Mouse (Mus musculus): ENCODE data around the gene Unc13b.
"Not testable (repeated sequence)": the region's sequence is repeated elsewhere in the genome, so short reads cannot be mapped to it uniquely, and the experiment has no call there.

Gene Unc13b

GRCm38 (mm10) chr4:43091183-43091582 lies 32.4 kb downstream of the Unc13b start:
- no peak for DNase-seq (ENCODE audit: low spot score in 2 of 2)

- no peak for DNase-seq (ENCODE audit: low spot score in 2 of 2)
Observed at GRCm38 (mm10) chr4:43113491-43113890, 54.7 kb downstream of the Unc13b start.

GRCm38 (mm10) chr4:43114512-43114911 lies 55.8 kb downstream of the Unc13b start:
- no peak for DNase-seq (ENCODE audit: low spot score in 2 of 2)

GRCm38 (mm10) chr4:43114946-43115345 lies 56.2 kb downstream of the Unc13b start:
- DNase-seq (ENCODE audit: low spot score in 2 of 2): peak; percentile 72 to 74

GRCm38 (mm10) chr4:43116249-43116648 lies 57.5 kb downstream of the Unc13b start:
- no peak for DNase-seq (ENCODE audit: low spot score in 2 of 2)

GRCm38 (mm10) chr4:43129750-43130149 lies 71.0 kb downstream of the Unc13b start:
- no peak for DNase-seq (ENCODE audit: low spot score in 2 of 2)

- DNase-seq (ENCODE audit: low spot score in 2 of 2): no peak
Observed at GRCm38 (mm10) chr4:43142610-43143009, 83.9 kb downstream of the Unc13b start.

GRCm38 (mm10) chr4:43152413-43152812 lies 93.7 kb downstream of the Unc13b start:
- not testable (repeated sequence) for DNase-seq (ENCODE audit: low spot score in 2 of 2)

GRCm38 (mm10) chr4:43160045-43160444 lies 101.3 kb downstream of the Unc13b start:
- DNase-seq (ENCODE audit: low spot score in 2 of 2): no peak

GRCm38 (mm10) chr4:43161124-43161657 lies 102.4 kb downstream of the Unc13b start:
- no peak for DNase-seq (ENCODE audit: low spot score in 2 of 2)

GRCm38 (mm10) chr4:43163205-43163604 lies 104.5 kb downstream of the Unc13b start:
- no peak for DNase-seq (ENCODE audit: low spot score in 2 of 2)

GRCm38 (mm10) chr4:43165403-43166005 lies 106.8 kb downstream of the Unc13b start:
- no peak for DNase-seq (ENCODE audit: low spot score in 2 of 2)

- DNase-seq (ENCODE audit: low spot score in 2 of 2): no peak
Observed at GRCm38 (mm10) chr4:43170028-43170427, 111.3 kb downstream of the Unc13b start.

- no peak for DNase-seq (ENCODE audit: low spot score in 2 of 2)
Observed at GRCm38 (mm10) chr4:43177126-43177525, 118.4 kb downstream of the Unc13b start.

- peak; percentile 31 to 49 for DNase-seq (ENCODE audit: low spot score in 2 of 2)
Observed at GRCm38 (mm10) chr4:43182474-43183168, 123.9 kb downstream of the Unc13b start.

GRCm38 (mm10) chr4:43187439-43187838 lies 128.7 kb downstream of the Unc13b start:
- no peak for DNase-seq (ENCODE audit: low spot score in 2 of 2)

GRCm38 (mm10) chr4:43189381-43189780 lies 130.6 kb downstream of the Unc13b start:
- peak; percentile 68 for DNase-seq (ENCODE audit: low spot score in 2 of 2)

GRCm38 (mm10) chr4:43204946-43205345 lies 146.2 kb downstream of the Unc13b start:
- DNase-seq (ENCODE audit: low spot score in 2 of 2): peak in 1 of 2 experiments; percentile 30

- DNase-seq (ENCODE audit: low spot score in 2 of 2): no peak
Observed at GRCm38 (mm10) chr4:43205571-43205970, 146.8 kb downstream of the Unc13b start.

- no peak for DNase-seq (ENCODE audit: low spot score in 2 of 2)
Observed at GRCm38 (mm10) chr4:43206989-43207388, 148.2 kb downstream of the Unc13b start.

- DNase-seq (ENCODE audit: low spot score in 2 of 2): peak; percentile 79 to 80
Observed at GRCm38 (mm10) chr4:43209081-43209579, 150.4 kb downstream of the Unc13b start.

- peak; percentile 35 to 49 for DNase-seq (ENCODE audit: low spot score in 2 of 2)
Observed at GRCm38 (mm10) chr4:43209673-43210072, 150.9 kb downstream of the Unc13b start.

- DNase-seq (ENCODE audit: low spot score in 2 of 2): no peak
Observed at GRCm38 (mm10) chr4:43216491-43216890, 157.7 kb downstream of the Unc13b start.

Data from right cerebral cortex, adult 2 months (tissue).